Mouse (Mus musculus): ENCODE measurements around the gene Gm4707. TPM values are rescaled to one million over a fixed set of nuclear protein-coding genes. Genes with fewer than 3 reads are reported as not detected.

Gene Gm4707
- polyA plus RNA-seq, 1 experiment from 2014 or later: 4.2 TPM

- ATAC-seq (replicated peaks; ENCODE audit: insufficient number of reproducible peaks, low FRiP score, low TSS enrichment): no peak
- Histone ChIP-seq H3K4me2 (no peak overlapping the region), H3K27ac (ENCODE audit: low read depth, low read length) (no peak overlapping the region), H3K9me3 (replicated peaks; ENCODE audit: control insufficient read depth, low read length) (peaks cover 2% of the 10 kb centered on the region; the same call in 1 of the 2 replicates), H3K27me3 (ENCODE audit: control insufficient read depth, insufficient read depth, low read length) (no peaks in the 10 kb centered on the region), H3K4me3 (ENCODE audit: low read depth, low read length) (no peak overlapping the region), H3K4me1 (ENCODE audit: control insufficient read depth, insufficient read depth, low read length) (no peaks in the 10 kb centered on the region), H3K9ac (ENCODE audit: low read depth, low read length) (no peak overlapping the region), H3K36me3 (ENCODE audit: control insufficient read depth, insufficient read depth, low read length) (peaks cover 13% of the 10 kb centered on the region)
- 88% methylated on average over 1 of the region's 1 CpGs for WGBS (ENCODE audit: insufficient replicate concordance)
Measured at GRCm38 (mm10) chr17:71417008-71417407, 42.7 kb downstream of the Gm4707 start.

Other genes starting within 250 kb of the Gm4707 start
- 59.1 and 81.1 TPM in 2 replicates for gene Emilin2, start 147.9 kb downstream of the Gm4707 start, polyA plus RNA-seq (2014; fragmentation: Nextera tagmentation; extraction: Ambion mirVana)
- gene Smchd1, start 15.4 kb upstream of the Gm4707 start, polyA plus RNA-seq (2014; fragmentation: Nextera tagmentation; extraction: Ambion mirVana): 52.3 and 65.9 TPM in 2 replicates
- gene Ndc80, start 66.9 kb upstream of the Gm4707 start, polyA plus RNA-seq (2014; fragmentation: Nextera tagmentation; extraction: Ambion mirVana): 41.2 and 42.8 TPM in 2 replicates
- gene Spdya, start 92.1 kb upstream of the Gm4707 start, polyA plus RNA-seq (2014; fragmentation: Nextera tagmentation; extraction: Ambion mirVana): 0.29 and 0.49 TPM in 2 replicates
- gene Wdr43, start 156.0 kb upstream of the Gm4707 start, polyA plus RNA-seq (2014; fragmentation: Nextera tagmentation; extraction: Ambion mirVana): 54.4 and 60.0 TPM in 2 replicates
- gene Togaram2, start 213.3 kb upstream of the Gm4707 start, polyA plus RNA-seq (2014; fragmentation: Nextera tagmentation; extraction: Ambion mirVana): 1.9 and 3.1 TPM in 2 replicates

Data from heart, embryonic 11.5 days (tissue).